Mouse (Mus musculus) bone marrow, adult 2 months (tissue): ENCODE measurements at regions not wholly inside any gene's neighbourhood (a gene's known extent, or its start where the extent isn't known, plus 50 kb on each side); places are given as distances from the start of the nearest gene placed in this dataset.
"Not testable (repeated sequence)": the region's sequence is repeated elsewhere in the genome, so short reads cannot be mapped to it uniquely, and the experiment has no call there.

Experiments used
- H3K27ac ChIP-seq: fragments of 200-500 bp; 2 replicates; pipeline ENCODE4 v1.5.1; 2012; ENCODE audit warnings: low read depth, mild to moderate bottlenecking, control low read depth, inconsistent platforms, low read length; ENCODE audit not compliant: control insufficient read depth, poor library complexity, insufficient read depth
- H3K4me1 ChIP-seq: fragments of 200-500 bp; 2 replicates; pipeline ENCODE4 v1.6.1; 2011; ENCODE audit warnings: low read length; ENCODE audit not compliant: control insufficient read depth, insufficient read depth
- H3K4me3 ChIP-seq: fragments of 200-500 bp; replicated peaks from 2 replicates; pipeline ENCODE3; 2011; ENCODE audit warnings: mild to moderate bottlenecking, low read depth, low read length, control low read depth; ENCODE audit not compliant: control insufficient read depth
- CTCF ChIP-seq: fragments of 200-500 bp; IDR thresholded peaks from 2 replicates; pipeline ENCODE4 v1.5.1; 2011; ENCODE audit warnings: low read length, control low read depth; ENCODE audit not compliant: control insufficient read depth, insufficient read depth
- POLR2A ChIP-seq: fragments of 200-500 bp; IDR thresholded peaks from 2 replicates; pipeline ENCODE4 v1.6.1; 2011; ENCODE audit warnings: low read depth, mild to moderate bottlenecking, control low read depth, low read length, borderline replicate concordance; ENCODE audit not compliant: control insufficient read depth
- WGBS: fragments of 180-500 bp; shearing (Covaris S2); methylation state at CpG from one replicate; pipeline ENCODE4 v1.1.7; 2018; 5-methylcytosine and 5-hydroxymethylcytosine counted together

DNA sequence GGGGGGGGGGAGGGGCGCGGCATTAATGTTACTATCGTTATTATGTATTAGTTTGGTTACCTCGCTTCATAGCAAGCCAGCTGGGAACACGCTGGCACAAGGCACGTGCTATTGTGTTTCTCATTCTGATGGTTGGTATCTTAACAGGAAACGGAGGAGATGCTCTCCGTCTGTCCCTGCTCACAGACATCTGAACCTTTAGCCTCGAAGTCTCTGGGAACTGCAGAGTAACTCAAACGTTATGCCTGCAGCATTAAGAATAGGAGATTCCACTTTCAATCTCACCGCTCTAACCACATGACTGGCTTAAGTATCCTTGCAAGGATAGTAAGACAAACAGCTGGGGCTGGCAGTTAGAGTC, 80.0 kb downstream of the Nfkbiz start:
- no peak overlapping the region for H3K4me3 ChIP-seq
- TF ChIP-seq POLR2A (no peak), CTCF (no peak)
- 45% methylated on average over 11 of the region's 11 CpGs for WGBS

DNA sequence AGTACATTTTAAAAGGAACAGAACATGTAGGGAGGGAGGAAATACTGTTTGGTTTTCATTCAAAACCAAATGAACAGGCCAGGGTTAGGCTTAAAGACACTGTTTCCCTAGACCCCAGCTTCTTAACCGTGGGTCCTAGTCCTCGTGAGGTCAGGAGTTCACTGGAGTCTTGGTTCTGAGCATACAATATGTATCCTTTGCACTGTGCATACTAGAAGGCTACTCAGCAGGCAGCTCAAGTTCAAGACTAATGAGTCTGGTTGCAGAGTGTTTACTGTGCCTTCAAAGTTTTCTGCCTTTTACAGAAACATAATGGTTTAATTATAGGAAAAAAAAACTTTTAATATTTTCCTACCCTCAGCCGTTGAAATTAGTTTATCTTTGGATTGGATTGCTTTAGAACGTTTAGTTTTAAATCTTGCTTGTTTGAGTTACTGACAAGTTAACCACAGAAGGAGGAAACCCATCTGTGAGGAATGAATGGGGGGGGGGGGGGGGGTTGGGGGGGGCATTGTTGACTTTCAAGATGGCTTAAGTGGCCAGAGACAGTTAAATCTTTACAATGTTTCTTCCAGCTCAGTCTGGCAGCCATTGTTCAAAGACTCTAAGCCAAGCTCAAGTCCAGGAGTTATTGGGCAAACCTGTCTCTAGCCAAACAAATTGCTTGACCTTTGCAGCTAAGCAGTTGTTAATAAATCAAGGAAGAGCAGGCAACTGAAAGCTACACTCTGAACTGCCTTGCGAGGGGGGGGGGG, 80.6 kb downstream of the Nfkbiz start:
- TF ChIP-seq CTCF (no peak), POLR2A (no peak)
- 4% methylated on average over 5 of the region's 5 CpGs for WGBS
- H3K27ac ChIP-seq: no peak overlapping the region
- H3K4me3 ChIP-seq: no peak overlapping the region
- H3K4me1 ChIP-seq: peaks cover 3% of the 10 kb centered on the region

More for the DNA sequence above, 80.0 kb downstream of the Nfkbiz start:
- H3K4me1 ChIP-seq: peaks cover 3% of the 10 kb centered on the region
- no peak overlapping the region for H3K27ac ChIP-seq

DNA sequence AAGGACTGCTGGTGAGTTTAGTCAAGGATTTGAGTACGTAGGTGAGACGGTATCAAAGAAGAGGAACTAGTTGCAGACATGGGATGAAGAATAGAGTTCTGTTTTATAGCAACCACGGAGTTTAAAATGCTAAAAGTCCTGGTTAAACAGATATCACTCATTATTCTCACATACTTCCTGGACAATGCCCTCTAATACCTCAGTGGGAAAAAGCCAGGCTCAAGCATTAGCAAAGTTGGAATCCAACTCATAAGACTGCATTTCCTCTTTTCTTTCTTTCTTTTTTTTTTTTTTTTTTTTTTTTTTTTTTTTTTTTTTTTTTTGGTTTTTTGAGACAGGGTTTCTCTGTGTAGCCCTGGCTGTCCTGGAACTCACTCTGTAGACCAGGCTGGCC, 81.3 kb downstream of the Nfkbiz start:
- 16% methylated on average over 3 of the region's 3 CpGs for WGBS
- H3K4me1 ChIP-seq, H3K27ac ChIP-seq, H3K4me3 ChIP-seq: not testable (repeated sequence)

DNA sequence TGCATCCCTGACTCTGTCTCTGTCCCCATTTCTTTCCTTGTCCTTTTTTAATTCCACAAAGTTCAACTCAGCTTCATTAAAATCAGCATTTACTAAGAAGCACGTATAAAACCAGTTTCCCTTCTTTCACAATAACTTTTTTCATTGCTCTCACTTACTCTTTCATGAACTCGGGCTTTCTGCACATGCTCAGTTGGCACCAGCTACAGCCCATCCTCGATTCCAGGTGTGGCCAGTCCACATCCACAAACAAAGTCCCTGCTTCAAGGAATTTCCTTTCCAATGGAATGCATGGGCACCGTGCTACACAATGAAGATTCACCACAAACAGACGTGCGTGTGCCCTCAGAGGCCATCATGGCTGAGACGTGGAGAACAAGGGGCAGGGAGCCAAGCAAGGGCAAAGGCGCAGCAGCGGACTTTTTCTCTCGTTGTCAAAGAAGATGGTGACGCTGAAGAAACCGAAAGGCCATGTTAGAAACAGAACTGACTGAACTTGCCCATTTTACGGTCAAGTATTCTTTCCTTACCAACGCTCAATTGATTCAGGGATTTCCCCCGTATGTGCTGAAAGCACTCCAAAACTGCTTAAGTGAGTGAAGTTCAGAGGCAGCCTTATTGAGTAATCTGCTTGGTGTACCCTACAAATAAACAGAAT, 81.8 kb downstream of the Nfkbiz start:
- Histone ChIP-seq H3K4me1 (peaks cover 3% of the 10 kb centered on the region), H3K27ac (no peak overlapping the region), H3K4me3 (no peak overlapping the region)
- TF ChIP-seq POLR2A (no peak), CTCF (no peak)
- WGBS: 72% methylated on average over 15 of the region's 15 CpGs

DNA sequence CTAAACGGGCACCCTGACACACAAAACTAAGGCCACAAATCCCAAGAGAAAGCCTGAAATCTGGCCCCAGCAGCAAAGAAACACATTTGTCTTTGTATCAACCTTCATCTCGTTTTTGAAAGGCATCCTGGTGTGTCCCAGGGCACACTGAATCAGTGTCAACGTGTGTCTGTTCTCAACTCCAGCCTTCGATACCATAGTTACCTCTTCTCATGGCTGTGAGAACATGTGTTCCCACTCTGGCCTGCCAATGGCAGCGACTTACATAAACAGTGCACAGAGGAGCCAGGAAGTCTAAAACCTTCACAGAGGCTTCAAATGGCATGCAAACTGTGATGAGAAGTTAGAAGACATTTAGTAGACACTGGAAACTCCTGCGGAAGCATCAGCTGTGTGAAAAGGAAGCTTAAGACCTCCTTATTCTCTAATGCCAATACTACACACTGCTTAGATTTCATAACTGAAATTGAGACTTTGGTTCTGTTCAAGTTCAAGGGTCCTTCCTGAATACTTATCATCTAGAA, 83.3 kb downstream of the Nfkbiz start:
- Histone ChIP-seq H3K4me1 (peaks cover 3% of the 10 kb centered on the region), H3K4me3 (no peak overlapping the region), H3K27ac (no peak overlapping the region)
- TF ChIP-seq POLR2A (no peak), CTCF (no peak)
- 63% methylated on average over 6 of the region's 6 CpGs for WGBS

DNA sequence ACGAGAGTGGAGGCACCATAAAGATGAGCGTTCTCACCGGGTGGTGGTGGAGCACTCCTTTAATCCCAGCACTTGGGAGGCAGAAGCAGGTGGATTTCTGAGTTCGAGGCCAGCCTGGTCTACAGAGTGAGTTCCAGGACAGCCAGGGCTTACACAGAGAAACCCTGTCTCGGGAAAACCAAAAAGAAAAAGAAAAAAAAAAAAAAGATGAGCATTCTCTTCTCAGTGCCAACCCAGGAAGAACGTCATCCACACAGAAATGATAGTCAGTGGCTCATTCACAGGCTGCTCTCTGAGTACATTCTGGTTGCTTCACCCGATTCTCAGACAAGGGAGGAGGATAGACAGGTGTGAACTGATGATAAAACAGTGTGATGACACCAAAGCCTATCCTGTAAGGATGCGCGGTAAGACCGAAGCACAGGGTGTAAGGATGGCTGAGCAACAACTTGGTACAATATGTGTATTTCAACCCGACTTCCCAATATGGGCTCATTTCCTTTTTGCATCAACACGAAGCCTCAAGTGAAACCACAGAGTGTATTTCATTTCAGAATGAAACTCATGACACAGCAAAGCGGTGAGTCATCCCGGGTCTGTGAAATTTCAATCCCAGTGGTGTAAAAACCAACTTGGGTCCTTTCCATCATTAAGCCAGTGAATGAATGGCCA, 84.5 kb downstream of the Nfkbiz start:
- Histone ChIP-seq H3K4me1 (peaks cover 3% of the 10 kb centered on the region), H3K27ac (peak overlapping the region; percentile 66), H3K4me3 (peak overlapping the region; percentile 31)
- WGBS: 20% methylated on average over 14 of the region's 14 CpGs
- TF ChIP-seq CTCF (no peak), POLR2A (no peak)

DNA sequence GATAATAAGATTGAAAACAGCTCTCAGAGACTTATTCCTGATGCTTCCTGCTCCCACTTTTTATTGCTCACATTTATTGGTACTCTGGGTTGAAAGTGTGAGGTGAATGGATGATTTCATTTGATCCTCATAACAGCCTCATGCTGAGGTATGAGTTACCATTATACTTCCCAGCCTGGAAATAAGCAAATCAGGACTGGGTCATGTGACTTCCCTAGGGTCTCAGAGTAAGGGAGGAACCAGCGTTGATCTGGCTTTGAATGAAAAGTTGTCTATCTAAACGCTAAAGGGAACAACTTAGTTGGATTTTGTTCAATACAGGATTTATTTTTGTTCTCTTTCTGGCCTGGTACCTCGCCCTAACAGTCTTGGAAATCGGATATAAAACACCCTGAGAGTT, 85.3 kb downstream of the Nfkbiz start:
- Histone ChIP-seq H3K27ac (no peak overlapping the region), H3K4me3 (no peak overlapping the region), H3K4me1 (peaks cover 2% of the 10 kb centered on the region; the same call in 1 of the 2 replicates)
- WGBS: 67% methylated on average over 4 of the region's 4 CpGs
- TF ChIP-seq CTCF: no peak
- no peak for TF ChIP-seq POLR2A

DNA sequence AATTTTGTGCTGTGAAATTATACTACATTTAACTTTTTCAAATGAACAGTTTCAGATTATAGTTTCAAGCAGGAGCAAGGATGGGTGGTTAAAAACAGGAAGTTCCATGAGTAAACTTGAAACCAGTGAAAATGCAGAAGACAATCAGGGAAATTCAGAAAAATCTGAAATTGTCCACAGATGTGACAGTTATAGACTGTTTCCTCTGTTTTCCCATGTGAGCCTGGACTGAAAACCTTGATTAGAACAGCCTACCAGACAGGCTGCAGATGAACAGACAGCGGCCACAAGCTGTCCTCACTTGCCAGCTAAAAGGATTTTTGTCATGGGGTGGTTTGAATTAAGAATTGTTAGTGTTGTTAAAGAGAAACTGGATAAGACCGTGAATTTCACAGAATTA, 91.4 kb downstream of the Nfkbiz start:
- TF ChIP-seq POLR2A: no peak
- Histone ChIP-seq H3K27ac (no peak overlapping the region), H3K4me1 (no peaks in the 10 kb centered on the region), H3K4me3 (no peak overlapping the region)
- WGBS: 8% methylated on average over 2 of the region's 2 CpGs

DNA sequence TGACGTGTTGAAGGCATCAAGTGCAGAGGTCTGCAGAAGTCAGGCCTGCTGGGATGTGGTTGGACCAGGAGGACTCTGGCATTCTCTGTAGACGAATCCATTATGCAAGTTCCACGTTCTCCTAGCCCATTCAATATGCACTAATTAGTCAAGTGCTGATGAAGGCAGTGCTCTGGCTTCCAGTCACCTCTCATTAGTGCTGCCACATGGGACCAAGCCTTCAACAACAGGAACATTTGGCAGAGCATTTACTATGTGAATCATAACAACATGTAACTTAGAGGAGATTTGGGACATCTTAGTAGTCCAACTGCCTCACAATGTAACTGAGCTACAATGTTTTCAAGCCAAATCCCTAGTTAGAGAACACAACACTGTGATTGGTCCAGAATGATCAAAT, 92.5 kb downstream of the Nfkbiz start:
- H3K4me3 ChIP-seq: no peak overlapping the region
- H3K27ac ChIP-seq: no peak overlapping the region
- WGBS: 61% methylated on average over 3 of the region's 3 CpGs
- no peak for TF ChIP-seq CTCF
- no peak for TF ChIP-seq POLR2A
- H3K4me1 ChIP-seq: no peaks in the 10 kb centered on the region
